Mouse (Mus musculus): ENCODE data around the gene Plekhj1.

Plekhj1 gene

DNA sequence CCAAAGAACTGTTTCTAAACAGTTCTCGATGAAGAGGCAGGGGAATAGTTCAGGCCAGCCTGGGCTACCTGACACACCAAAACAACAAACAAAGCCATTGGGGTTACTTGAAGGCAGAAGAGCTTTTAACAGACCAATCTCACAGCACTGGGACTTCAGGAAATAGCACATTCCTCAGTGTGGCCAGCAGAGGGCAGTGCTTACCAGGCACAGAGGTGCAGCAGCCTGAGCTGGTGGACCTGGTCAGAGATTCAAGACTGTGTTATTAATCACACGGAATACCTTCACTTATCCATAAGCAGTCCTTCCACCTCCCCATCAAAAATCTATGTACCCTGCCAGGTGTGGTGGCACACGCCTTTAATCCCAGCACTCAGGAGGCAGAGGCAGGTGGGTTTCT, 51.0 kb downstream of the Plekhj1 start:
- peak; percentile 88 to 89 for DNase-seq
